Mouse (Mus musculus): ENCODE measurements at regions not wholly inside any gene's neighbourhood (a gene's known extent, or its start where the extent isn't known, plus 50 kb on each side); places are given as distances from the start of the nearest gene placed in this dataset.

- in situ Hi-C loops (cut with MboI; ENCODE audit: unreplicated experiment in 2 of 2), result no loop called here
Observed at GRCm38 (mm10) chr1:35579392-35579791, 488.8 kb upstream of the Hs6st1 start.

- in situ Hi-C loops (cut with MboI; ENCODE audit: unreplicated experiment in 2 of 2), result no loop called here
Observed at GRCm38 (mm10) chr1:35579992-35580391, 488.2 kb upstream of the Hs6st1 start.

- in situ Hi-C loops (cut with MboI; ENCODE audit: unreplicated experiment in 2 of 2), result no loop called here
Observed at GRCm38 (mm10) chr1:35580474-35580873, 487.7 kb upstream of the Hs6st1 start.

GRCm38 (mm10) chr1:35587900-35588299 is 480.3 kb upstream of the Hs6st1 start:
- in situ Hi-C loops (cut with MboI; ENCODE audit: unreplicated experiment in 2 of 2), result no loop called here

DNA sequence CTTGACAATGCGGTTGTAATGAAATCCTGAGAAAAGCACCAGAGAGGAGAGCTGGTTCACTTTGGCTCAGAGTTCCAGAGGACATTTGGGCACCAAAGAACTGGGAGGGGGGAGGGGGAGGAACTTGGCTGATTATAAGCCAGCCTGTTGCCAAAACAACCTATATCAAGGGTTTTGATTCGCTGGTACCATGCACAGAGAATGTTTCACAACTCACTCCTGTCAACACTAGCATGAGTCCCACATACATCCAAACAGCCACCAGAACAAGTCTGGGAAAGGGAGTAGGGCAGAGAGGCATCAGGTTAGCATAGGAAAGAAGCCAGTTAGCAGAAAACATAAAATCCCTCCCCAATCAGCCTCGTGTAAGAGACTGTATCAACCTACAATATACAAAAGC is 479.3 kb upstream of the Hs6st1 start:
- in situ Hi-C loops (cut with MboI; ENCODE audit: unreplicated experiment in 2 of 2), result no loop called here

- in situ Hi-C loops (cut with MboI; ENCODE audit: unreplicated experiment in 2 of 2), result no loop called here
Observed at GRCm38 (mm10) chr1:35600847-35601246, 467.4 kb upstream of the Hs6st1 start.

DNA sequence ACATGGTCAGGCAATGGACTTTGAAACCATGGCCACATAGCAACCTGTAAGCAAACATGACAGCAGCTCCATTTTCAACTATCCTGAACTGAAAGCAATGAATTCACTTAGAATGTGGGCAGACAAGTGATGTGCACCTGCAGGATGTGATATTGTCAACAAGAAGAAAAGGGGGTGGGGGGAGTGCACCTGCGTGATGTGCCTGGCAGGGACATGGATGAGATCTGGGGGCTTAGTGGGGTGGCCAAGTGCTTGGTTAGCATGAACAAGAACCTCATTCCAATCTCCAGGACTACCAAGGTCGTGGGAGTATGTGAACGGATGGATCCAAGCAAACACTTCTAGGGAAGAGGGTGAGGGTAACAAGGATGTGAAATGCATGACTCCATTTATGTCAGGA is 453.1 kb upstream of the Hs6st1 start:
- in situ Hi-C loops (cut with MboI; ENCODE audit: unreplicated experiment in 2 of 2), result no loop called here

GRCm38 (mm10) chr1:35619476-35619875 is 448.7 kb upstream of the Hs6st1 start:
- in situ Hi-C loops (cut with MboI; ENCODE audit: unreplicated experiment in 2 of 2), result no loop called here

- in situ Hi-C loops (cut with MboI; ENCODE audit: unreplicated experiment in 2 of 2), result no loop called here
Observed at GRCm38 (mm10) chr1:35642595-35642994, 425.6 kb upstream of the Hs6st1 start.

- in situ Hi-C loops (cut with MboI; ENCODE audit: unreplicated experiment in 2 of 2), result no loop called here
Observed at GRCm38 (mm10) chr1:35653119-35653956, 414.9 kb upstream of the Hs6st1 start.

DNA sequence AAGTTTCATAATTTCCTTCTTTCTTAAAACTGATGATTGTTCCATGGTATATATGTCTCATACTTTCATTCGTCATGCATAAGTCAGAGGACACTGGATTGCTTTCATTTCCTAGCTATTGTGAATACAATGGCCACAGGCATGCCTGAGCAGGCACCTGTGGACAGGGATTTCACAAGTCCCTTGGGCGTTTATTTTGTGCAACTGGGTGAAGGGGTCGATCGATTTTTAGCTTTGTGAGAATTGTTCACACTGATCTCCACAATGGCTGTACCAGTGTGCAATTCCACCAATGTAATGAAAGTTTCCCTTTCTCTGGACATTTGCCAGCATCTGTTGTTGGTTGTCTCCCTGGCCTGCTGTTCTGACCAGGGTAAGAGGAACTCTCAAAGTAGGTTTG is 405.2 kb upstream of the Hs6st1 start:
- in situ Hi-C loops (cut with MboI; ENCODE audit: unreplicated experiment in 2 of 2), result no loop called here

DNA sequence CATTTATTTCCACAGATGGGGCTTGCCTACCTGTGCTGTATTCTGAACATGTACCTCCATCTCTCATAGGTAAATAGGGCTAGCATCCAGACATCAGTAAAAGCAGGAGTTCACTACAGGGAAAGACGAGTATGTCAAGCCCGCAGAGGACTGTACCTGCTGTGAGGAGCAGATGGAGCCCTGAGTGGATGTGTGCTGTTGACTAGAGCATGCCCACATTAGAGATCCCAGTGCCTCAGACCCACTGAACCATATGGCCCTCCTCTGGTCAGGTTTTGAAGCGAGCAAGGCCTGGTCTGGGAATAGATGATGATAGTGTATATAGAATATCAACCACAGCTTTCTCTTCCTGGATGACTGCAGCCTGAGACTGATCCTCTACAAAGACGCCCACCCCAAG is 394.7 kb upstream of the Hs6st1 start:
- in situ Hi-C loops (cut with MboI; ENCODE audit: unreplicated experiment in 2 of 2), result no loop called here

DNA sequence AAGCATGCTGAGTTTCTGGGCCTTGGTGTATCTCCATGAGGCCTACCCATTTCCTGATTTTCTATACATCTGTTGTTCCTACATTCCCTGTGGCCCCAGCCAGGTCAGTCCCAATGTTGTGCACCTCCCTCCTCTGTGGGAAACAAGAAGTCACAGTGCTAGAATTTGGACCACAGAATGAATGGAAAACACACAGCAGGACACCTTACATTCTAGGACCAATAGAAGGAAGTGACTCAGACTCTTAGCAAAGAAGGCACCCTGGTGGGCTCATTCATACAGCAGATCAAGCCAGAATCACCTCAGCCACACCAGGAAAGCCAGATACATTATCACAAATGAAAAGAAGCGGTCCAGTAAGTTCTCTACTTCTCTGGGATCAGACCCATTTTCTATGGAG is 394.2 kb upstream of the Hs6st1 start:
- in situ Hi-C loops (cut with MboI; ENCODE audit: unreplicated experiment in 2 of 2), result no loop called here

GRCm38 (mm10) chr1:35682511-35682949 is 385.7 kb upstream of the Hs6st1 start:
- in situ Hi-C loops (cut with MboI; ENCODE audit: unreplicated experiment in 2 of 2), result no loop called here

DNA sequence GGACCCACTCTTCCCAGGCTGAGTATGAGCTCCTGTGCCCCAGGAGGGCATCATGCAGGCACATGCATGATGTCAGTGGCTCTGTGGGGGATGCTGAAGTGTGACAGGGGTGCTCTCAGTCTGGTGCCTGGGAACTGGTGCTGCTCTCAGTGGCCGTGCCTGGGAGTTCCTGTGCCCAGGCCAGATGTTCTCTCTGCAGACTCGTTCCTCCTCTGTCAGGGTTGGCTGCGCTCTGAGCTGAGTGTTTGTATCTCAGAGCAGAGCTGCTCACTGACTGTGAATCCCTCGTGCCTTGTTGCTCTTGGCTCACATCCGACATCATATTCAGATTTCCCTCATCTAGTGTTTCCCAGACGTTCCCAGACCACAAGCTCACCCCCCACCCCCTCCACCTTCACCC is 382.5 kb upstream of the Hs6st1 start:
- in situ Hi-C loops (cut with MboI; ENCODE audit: unreplicated experiment in 2 of 2), result no loop called here

GRCm38 (mm10) chr1:35694349-35694748 is 373.9 kb upstream of the Hs6st1 start:
- in situ Hi-C loops (cut with MboI; ENCODE audit: unreplicated experiment in 2 of 2), result no loop called here

DNA sequence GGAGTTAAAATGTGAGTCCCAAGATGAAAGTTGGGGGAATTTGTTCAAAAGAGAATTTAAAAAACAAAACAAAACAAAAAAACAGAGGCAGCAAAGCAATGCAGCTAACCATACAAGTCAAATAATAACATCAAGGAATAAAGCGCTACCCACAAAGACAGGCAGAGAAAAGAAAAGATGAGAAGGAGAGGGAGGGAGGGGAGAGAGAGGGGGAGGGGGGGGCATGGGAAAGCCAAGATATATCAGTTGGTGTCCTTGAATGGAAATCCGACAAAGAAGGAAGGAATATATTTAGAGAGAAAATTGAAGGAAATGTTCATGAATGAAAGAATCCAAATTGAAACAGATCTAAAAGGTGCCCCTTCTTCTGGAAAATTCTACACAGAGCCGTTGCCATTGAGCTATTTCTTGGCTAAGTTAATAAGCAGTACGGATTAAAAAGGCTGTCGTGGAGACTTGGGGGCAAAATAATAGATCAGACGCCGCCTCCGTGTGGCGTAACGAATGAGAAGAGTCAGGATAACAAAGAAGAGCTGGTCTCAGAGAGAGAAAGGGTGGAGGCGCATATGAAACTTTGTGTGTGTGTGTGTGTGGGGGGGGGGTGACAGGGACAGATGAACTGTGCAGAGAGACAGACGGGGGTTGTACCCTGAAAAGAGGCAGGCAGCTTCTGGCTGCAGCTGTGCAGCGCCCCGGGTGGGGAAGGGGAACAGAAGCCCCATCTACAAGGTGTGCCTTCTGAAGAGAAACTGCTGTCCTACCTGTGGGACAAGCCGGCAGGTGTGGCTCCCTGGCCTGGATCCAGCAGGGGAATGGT is 373.2 kb upstream of the Hs6st1 start:
- in situ Hi-C loops (cut with MboI; ENCODE audit: unreplicated experiment in 2 of 2), result no loop called here

- in situ Hi-C loops (cut with MboI; ENCODE audit: unreplicated experiment in 2 of 2), result no loop called here
Observed at GRCm38 (mm10) chr1:35697218-35697617, 371.0 kb upstream of the Hs6st1 start.

GRCm38 (mm10) chr1:35697834-35698500 is 370.2 kb upstream of the Hs6st1 start:
- in situ Hi-C loops (cut with MboI; ENCODE audit: unreplicated experiment in 2 of 2), result no loop called here

DNA sequence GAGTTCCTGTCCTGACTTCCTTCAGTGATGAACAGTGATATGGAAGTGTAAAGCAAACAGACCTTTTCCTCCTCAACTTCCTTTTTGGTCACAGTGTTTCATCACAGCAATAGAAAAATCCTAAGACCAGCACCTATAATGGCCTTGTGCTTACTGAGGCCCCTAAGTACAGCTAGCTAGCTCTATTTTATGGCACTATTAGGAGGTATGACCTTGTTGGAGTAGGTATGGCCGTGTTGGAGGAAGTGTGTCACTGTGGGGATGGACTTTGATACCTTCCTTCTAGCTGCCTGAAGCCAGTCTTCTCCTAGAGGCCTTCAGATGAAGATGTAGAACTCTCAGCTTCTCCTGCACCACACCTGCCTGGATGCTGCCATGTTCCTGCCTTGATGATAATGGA is 365.6 kb upstream of the Hs6st1 start:
- in situ Hi-C loops (cut with MboI; ENCODE audit: unreplicated experiment in 2 of 2), result no loop called here

DNA sequence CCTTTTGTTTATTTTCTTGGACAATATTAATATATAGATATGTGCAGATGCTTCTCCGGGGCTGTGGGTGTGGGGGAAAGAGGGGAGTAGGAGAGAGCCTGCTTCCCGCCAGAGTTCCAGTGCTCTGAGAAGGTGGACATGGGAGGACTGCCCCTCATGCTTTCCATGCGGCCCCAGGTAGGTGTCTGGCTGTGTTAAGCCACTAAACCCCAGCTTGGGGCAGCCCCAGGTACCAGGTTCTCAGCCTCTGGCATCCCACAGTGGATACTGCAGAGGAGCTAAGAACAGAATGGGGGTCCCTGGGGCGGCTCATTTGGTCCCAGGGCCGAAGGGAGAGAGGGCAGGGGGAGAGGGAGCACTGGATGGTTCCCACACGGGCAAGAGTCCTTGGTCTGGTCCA is 361.9 kb upstream of the Hs6st1 start:
- in situ Hi-C loops (cut with MboI; ENCODE audit: unreplicated experiment in 2 of 2), result no loop called here

Data from v-Abl transformed pro-B cells (cell line).